Mouse (Mus musculus): ENCODE measurements around the gene Vwa2.

DNA sequence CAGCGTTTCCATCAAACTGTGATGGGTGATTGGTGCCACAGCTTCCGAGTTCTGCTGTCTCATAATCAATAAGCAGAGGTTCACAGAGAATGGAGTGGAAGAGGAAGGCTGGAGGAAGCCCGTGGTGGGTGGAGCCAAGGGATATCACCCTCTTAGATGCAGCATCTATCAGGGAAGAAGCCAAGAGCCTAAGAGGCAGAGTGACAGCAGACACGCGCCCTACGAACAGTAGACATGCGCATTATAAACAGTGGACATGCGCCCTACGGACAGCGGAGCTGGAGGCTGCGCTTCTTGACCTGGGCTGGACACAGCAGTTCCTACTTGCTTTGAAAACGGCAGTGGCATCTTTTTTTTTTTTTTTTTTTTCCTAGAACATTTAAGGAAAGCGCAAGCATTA is 80.8 kb downstream of the Vwa2 start:
- TF ChIP-seq CTCF (IDR thresholded peaks at IDR 0.05; ENCODE audit: extremely low read depth, insufficient read depth, insufficient read length, insufficient replicate concordance) (no peak), POLR2A (IDR thresholded peaks at IDR 0.05; ENCODE audit: low read depth, low read length) (no peak)
